Mouse (Mus musculus): ENCODE results near the gene Sipa1l1. TPM values are rescaled to one million over a fixed set of nuclear protein-coding genes. Genes with fewer than 3 reads are reported as not detected.

Gene Sipa1l1
- polyA plus RNA-seq, 1 experiment, result 0.13 TPM

GRCm38 (mm10) chr12:82374020-82374419 is 204.9 kb downstream of the Sipa1l1 start:
- H3K36me3 ChIP-seq (ENCODE audit: control insufficient read depth), result no peaks in the 10 kb centered on the region
- no peak for TF ChIP-seq TAL1 (IDR thresholded peaks at IDR 0.05; ENCODE audit: low read length)
- TF ChIP-seq GATA1 (IDR thresholded peaks at IDR 0.05; ENCODE audit: low read length), result no peak

GRCm38 (mm10) chr12:82382932-82383331 is 213.8 kb downstream of the Sipa1l1 start:
- H3K9me3 ChIP-seq (ENCODE audit: control insufficient read depth, low read length), result no peaks in the 10 kb centered on the region
- H3K4me1 ChIP-seq (ENCODE audit: control insufficient read depth), result no peaks in the 10 kb centered on the region
- no peaks in the 10 kb centered on the region; the same call in 1 of the 2 replicates for H3K36me3 ChIP-seq (ENCODE audit: control insufficient read depth)
- no peak overlapping the region for H3K4me3 ChIP-seq (replicated peaks)
- H3K27me3 ChIP-seq (ENCODE audit: control insufficient read depth), result no peaks in the 10 kb centered on the region
- TF ChIP-seq TAL1 (IDR thresholded peaks at IDR 0.05; ENCODE audit: low read length) (no peak), GATA1 (IDR thresholded peaks at IDR 0.05; ENCODE audit: low read length) (no peak)

More at GRCm38 (mm10) chr12:82374020-82374419, 204.9 kb downstream of the Sipa1l1 start:
- Histone ChIP-seq H3K4me1 (ENCODE audit: control insufficient read depth) (no peaks in the 10 kb centered on the region), H3K4me3 (replicated peaks) (no peak overlapping the region), H3K9me3 (ENCODE audit: control insufficient read depth, low read length) (no peaks in the 10 kb centered on the region), H3K27me3 (ENCODE audit: control insufficient read depth) (no peaks in the 10 kb centered on the region)

GRCm38 (mm10) chr12:82384719-82385118 is 215.6 kb downstream of the Sipa1l1 start:
- H3K36me3 ChIP-seq (ENCODE audit: control insufficient read depth), result no peaks in the 10 kb centered on the region; the same call in 1 of the 2 replicates

DNA sequence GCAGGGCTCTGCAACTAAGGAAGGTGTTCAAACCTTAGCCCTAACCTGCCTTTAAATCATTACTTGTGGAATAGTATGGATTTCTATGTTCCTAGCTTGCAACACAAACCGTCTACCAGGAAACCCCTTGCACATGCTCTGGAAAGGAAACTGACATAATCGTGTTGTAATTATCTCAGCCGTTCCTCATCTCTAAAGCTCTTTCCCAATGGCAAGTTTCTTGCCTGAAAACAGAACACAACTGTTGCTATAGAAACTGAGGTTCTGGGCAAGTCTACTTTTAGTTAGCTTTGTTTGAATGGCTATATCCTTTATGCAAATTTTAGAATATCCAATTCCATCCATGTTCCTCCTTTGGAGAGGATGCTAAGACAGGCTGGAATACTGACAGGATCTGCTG is 217.9 kb downstream of the Sipa1l1 start:
- TF ChIP-seq TAL1 (IDR thresholded peaks at IDR 0.05; ENCODE audit: low read length) (no peak), GATA1 (IDR thresholded peaks at IDR 0.05; ENCODE audit: low read length) (no peak)
- H3K9me3 ChIP-seq (ENCODE audit: control insufficient read depth, low read length), result no peaks in the 10 kb centered on the region
- no peaks in the 10 kb centered on the region; the same call in 1 of the 2 replicates for H3K36me3 ChIP-seq (ENCODE audit: control insufficient read depth)
- H3K4me3 ChIP-seq (replicated peaks), result no peak overlapping the region
- no peaks in the 10 kb centered on the region for H3K27me3 ChIP-seq (ENCODE audit: control insufficient read depth)
- H3K4me1 ChIP-seq (ENCODE audit: control insufficient read depth), result no peaks in the 10 kb centered on the region

More at GRCm38 (mm10) chr12:82384719-82385118, 215.6 kb downstream of the Sipa1l1 start:
- Histone ChIP-seq H3K4me1 (ENCODE audit: control insufficient read depth) (no peaks in the 10 kb centered on the region), H3K27me3 (ENCODE audit: control insufficient read depth) (no peaks in the 10 kb centered on the region), H3K4me3 (replicated peaks) (no peak overlapping the region), H3K9me3 (ENCODE audit: control insufficient read depth, low read length) (no peaks in the 10 kb centered on the region)
- TF ChIP-seq GATA1 (IDR thresholded peaks at IDR 0.05; ENCODE audit: low read length) (no peak), TAL1 (IDR thresholded peaks at IDR 0.05; ENCODE audit: low read length) (no peak)

GRCm38 (mm10) chr12:82387647-82388046 is 218.5 kb downstream of the Sipa1l1 start:
- no peaks in the 10 kb centered on the region; the same call in 1 of the 2 replicates for H3K36me3 ChIP-seq (ENCODE audit: control insufficient read depth)
- H3K9me3 ChIP-seq (ENCODE audit: control insufficient read depth, low read length), result no peaks in the 10 kb centered on the region
- no peak for TF ChIP-seq TAL1 (IDR thresholded peaks at IDR 0.05; ENCODE audit: low read length)
- no peak for TF ChIP-seq GATA1 (IDR thresholded peaks at IDR 0.05; ENCODE audit: low read length)
- H3K4me1 ChIP-seq (ENCODE audit: control insufficient read depth), result no peaks in the 10 kb centered on the region
- H3K27me3 ChIP-seq (ENCODE audit: control insufficient read depth), result no peaks in the 10 kb centered on the region
- no peak overlapping the region for H3K4me3 ChIP-seq (replicated peaks)

- TF ChIP-seq TAL1 (IDR thresholded peaks at IDR 0.05; ENCODE audit: low read length) (no peak), GATA1 (IDR thresholded peaks at IDR 0.05; ENCODE audit: low read length) (no peak)
- Histone ChIP-seq H3K36me3 (ENCODE audit: control insufficient read depth) (no peaks in the 10 kb centered on the region; the same call in 1 of the 2 replicates), H3K27me3 (ENCODE audit: control insufficient read depth) (no peaks in the 10 kb centered on the region), H3K4me3 (replicated peaks) (no peak overlapping the region), H3K9me3 (ENCODE audit: control insufficient read depth, low read length) (no peaks in the 10 kb centered on the region), H3K4me1 (ENCODE audit: control insufficient read depth) (no peaks in the 10 kb centered on the region)
Observed at GRCm38 (mm10) chr12:82388144-82388543, 219.0 kb downstream of the Sipa1l1 start.

GRCm38 (mm10) chr12:82394118-82394861 is 225.2 kb downstream of the Sipa1l1 start:
- no peak overlapping the region for H3K4me3 ChIP-seq (replicated peaks)
- no peaks in the 10 kb centered on the region for H3K36me3 ChIP-seq (ENCODE audit: control insufficient read depth)
- no peaks in the 10 kb centered on the region for H3K9me3 ChIP-seq (ENCODE audit: control insufficient read depth, low read length)
- TF ChIP-seq GATA1 (IDR thresholded peaks at IDR 0.05; ENCODE audit: low read length), result no peak
- H3K27me3 ChIP-seq (ENCODE audit: control insufficient read depth), result no peaks in the 10 kb centered on the region
- no peaks in the 10 kb centered on the region for H3K4me1 ChIP-seq (ENCODE audit: control insufficient read depth)

- Histone ChIP-seq H3K4me3 (replicated peaks) (no peak overlapping the region), H3K36me3 (ENCODE audit: control insufficient read depth) (no peaks in the 10 kb centered on the region; the same call in 1 of the 2 replicates), H3K27me3 (ENCODE audit: control insufficient read depth) (no peaks in the 10 kb centered on the region), H3K9me3 (ENCODE audit: control insufficient read depth, low read length) (no peaks in the 10 kb centered on the region), H3K4me1 (ENCODE audit: control insufficient read depth) (no peaks in the 10 kb centered on the region)
- TF ChIP-seq GATA1 (IDR thresholded peaks at IDR 0.05; ENCODE audit: low read length) (no peak), TAL1 (IDR thresholded peaks at IDR 0.05; ENCODE audit: low read length) (no peak)
Observed at GRCm38 (mm10) chr12:82395194-82395593, 226.1 kb downstream of the Sipa1l1 start.

GRCm38 (mm10) chr12:82397193-82397592 is 228.1 kb downstream of the Sipa1l1 start:
- TF ChIP-seq TAL1 (IDR thresholded peaks at IDR 0.05; ENCODE audit: low read length), result no peak
- TF ChIP-seq GATA1 (IDR thresholded peaks at IDR 0.05; ENCODE audit: low read length), result no peak
- Histone ChIP-seq H3K4me1 (ENCODE audit: control insufficient read depth) (no peaks in the 10 kb centered on the region), H3K27me3 (ENCODE audit: control insufficient read depth) (no peaks in the 10 kb centered on the region), H3K36me3 (ENCODE audit: control insufficient read depth) (no peaks in the 10 kb centered on the region; the same call in 1 of the 2 replicates), H3K4me3 (replicated peaks) (no peak overlapping the region), H3K9me3 (ENCODE audit: control insufficient read depth, low read length) (no peaks in the 10 kb centered on the region)

Measured in erythroblast, embryonic 14.5 days (primary cell).